Mouse (Mus musculus): ENCODE results near the gene Txnl4b. TPM values are rescaled to one million over a fixed set of nuclear protein-coding genes. Genes with fewer than 3 reads are reported as not detected.

Gene Txnl4b
- polyA plus RNA-seq, 1 experiment: 13.1 TPM

- H3K27ac ChIP-seq (ENCODE audit: insufficient read depth, low read length): no peak overlapping the region
- no peaks in the 10 kb centered on the region for H3K4me1 ChIP-seq (ENCODE audit: control insufficient read depth, insufficient read depth, low read length)
- H3K4me3 ChIP-seq (ENCODE audit: insufficient read depth, low read length): no peak overlapping the region
- no peak for TF ChIP-seq POLR2A (IDR thresholded peaks at IDR 0.05; ENCODE audit: low read depth, low read length)
- TF ChIP-seq CTCF (IDR thresholded peaks at IDR 0.05; ENCODE audit: borderline replicate concordance, insufficient read depth, low read length): no peak
These were observed 27.6 kb downstream of the Txnl4b start for GRCm38 (mm10) chr8:109593117-109593788.

GRCm38 (mm10) chr8:109595854-109596253, 30.2 kb downstream of the Txnl4b start:
- Histone ChIP-seq H3K4me1 (ENCODE audit: control insufficient read depth, insufficient read depth, low read length) (no peaks in the 10 kb centered on the region), H3K27ac (ENCODE audit: insufficient read depth, low read length) (no peak overlapping the region), H3K4me3 (ENCODE audit: insufficient read depth, low read length) (no peak overlapping the region)
- TF ChIP-seq POLR2A (IDR thresholded peaks at IDR 0.05; ENCODE audit: low read depth, low read length): no peak
- TF ChIP-seq CTCF (IDR thresholded peaks at IDR 0.05; ENCODE audit: borderline replicate concordance, insufficient read depth, low read length): peak; percentile 95

- no peak for TF ChIP-seq CTCF (IDR thresholded peaks at IDR 0.05; ENCODE audit: borderline replicate concordance, insufficient read depth, low read length)
- no peak for TF ChIP-seq POLR2A (IDR thresholded peaks at IDR 0.05; ENCODE audit: low read depth, low read length)
- H3K27ac ChIP-seq (ENCODE audit: insufficient read depth, low read length): no peak overlapping the region
- H3K4me1 ChIP-seq (ENCODE audit: control insufficient read depth, insufficient read depth, low read length): 0 out of 2 replicates have a peak, but pooled peaks cover 4% of the 10 kb centered on the region
- H3K4me3 ChIP-seq (ENCODE audit: insufficient read depth, low read length): no peak overlapping the region
These were observed 41.0 kb downstream of the Txnl4b start for GRCm38 (mm10) chr8:109606725-109607124.

GRCm38 (mm10) chr8:109607650-109608049, 42.0 kb downstream of the Txnl4b start:
- no peak overlapping the region for H3K27ac ChIP-seq (ENCODE audit: insufficient read depth, low read length)

GRCm38 (mm10) chr8:109608271-109609152, 42.8 kb downstream of the Txnl4b start, which contains the start of gene Dhodh:
Gene Dhodh (minus strand): TSS chr8:109608673.
- H3K4me3 ChIP-seq (ENCODE audit: insufficient read depth, low read length): peak within 1 kb of the TSS; percentile 76
- TF ChIP-seq CTCF (IDR thresholded peaks at IDR 0.05; ENCODE audit: borderline replicate concordance, insufficient read depth, low read length) (no peak), POLR2A (IDR thresholded peaks at IDR 0.05; ENCODE audit: low read depth, low read length) (peak; percentile 93)
- H3K4me1 ChIP-seq (ENCODE audit: control insufficient read depth, insufficient read depth, low read length): 0 out of 2 replicates have a peak, but pooled peaks cover 4% of the 10 kb centered on the region
- peak within 1 kb of the TSS; percentile 92 for H3K27ac ChIP-seq (ENCODE audit: insufficient read depth, low read length)

More at GRCm38 (mm10) chr8:109607650-109608049, 42.0 kb downstream of the Txnl4b start:
- Histone ChIP-seq H3K4me1 (ENCODE audit: control insufficient read depth, insufficient read depth, low read length) (0 out of 2 replicates have a peak, but pooled peaks cover 4% of the 10 kb centered on the region), H3K4me3 (ENCODE audit: insufficient read depth, low read length) (peak overlapping the region; percentile 76)
- TF ChIP-seq POLR2A (IDR thresholded peaks at IDR 0.05; ENCODE audit: low read depth, low read length): no peak

- Histone ChIP-seq H3K4me1 (ENCODE audit: control insufficient read depth, insufficient read depth, low read length) (0 out of 2 replicates have a peak, but pooled peaks cover 4% of the 10 kb centered on the region), H3K27ac (ENCODE audit: insufficient read depth, low read length) (peak overlapping the region; percentile 92), H3K4me3 (ENCODE audit: insufficient read depth, low read length) (peak overlapping the region; percentile 38)
- no peak for TF ChIP-seq POLR2A (IDR thresholded peaks at IDR 0.05; ENCODE audit: low read depth, low read length)
- no peak for TF ChIP-seq CTCF (IDR thresholded peaks at IDR 0.05; ENCODE audit: borderline replicate concordance, insufficient read depth, low read length)
These were observed 43.4 kb downstream of the Txnl4b start for GRCm38 (mm10) chr8:109609153-109609502.

- no peaks in the 10 kb centered on the region for H3K4me1 ChIP-seq (ENCODE audit: control insufficient read depth, insufficient read depth, low read length)
- H3K4me3 ChIP-seq (ENCODE audit: insufficient read depth, low read length): no peak within 1 kb of the TSS
- H3K27ac ChIP-seq (ENCODE audit: insufficient read depth, low read length): no peak within 1 kb of the TSS
- TF ChIP-seq POLR2A (IDR thresholded peaks at IDR 0.05; ENCODE audit: low read depth, low read length) (no peak), CTCF (IDR thresholded peaks at IDR 0.05; ENCODE audit: borderline replicate concordance, insufficient read depth, low read length) (no peak)
These were observed 48.8 kb downstream of the Txnl4b start, which contains the start of gene Pkd1l3 for GRCm38 (mm10) chr8:109614243-109615210. Gene Pkd1l3 (plus strand): TSS chr8:109614517.

- no peak for TF ChIP-seq CTCF (IDR thresholded peaks at IDR 0.05; ENCODE audit: borderline replicate concordance, insufficient read depth, low read length)
- TF ChIP-seq POLR2A (IDR thresholded peaks at IDR 0.05; ENCODE audit: low read depth, low read length): no peak
- Histone ChIP-seq H3K4me3 (ENCODE audit: insufficient read depth, low read length) (no peak overlapping the region), H3K4me1 (ENCODE audit: control insufficient read depth, insufficient read depth, low read length) (no peaks in the 10 kb centered on the region), H3K27ac (ENCODE audit: insufficient read depth, low read length) (no peak overlapping the region)
These were observed 49.9 kb downstream of the Txnl4b start for GRCm38 (mm10) chr8:109615569-109615968.

Other genes starting within 250 kb of the Txnl4b start
- not detected in 2 replicates for gene Pmfbp1, start 71.9 kb upstream of the Txnl4b start, polyA plus RNA-seq (2011; ENCODE audit: insufficient read length, low read depth, missing spikeins)
- gene Dhx38, start within 50 bp of the Txnl4b start, polyA plus RNA-seq (2011; ENCODE audit: insufficient read length, low read depth, missing spikeins): 23.0 and 23.3 TPM in 2 replicates
- 0.39 TPM in 1 of 2 replicates, not detected in the other for gene Hp, start 13.3 kb downstream of the Txnl4b start, polyA plus RNA-seq (2011; ENCODE audit: insufficient read length, low read depth, missing spikeins)
- gene Dhodh, start 42.8 kb downstream of the Txnl4b start, polyA plus RNA-seq (2011; ENCODE audit: insufficient read length, low read depth, missing spikeins): 8.0 and 10.6 TPM in 2 replicates
- gene Pkd1l3, start 48.6 kb downstream of the Txnl4b start, polyA plus RNA-seq (2011; ENCODE audit: insufficient read length, low read depth, missing spikeins): not detected in 2 replicates
- gene Ist1, start 127.4 kb downstream of the Txnl4b start, polyA plus RNA-seq (2011; ENCODE audit: insufficient read length, low read depth, missing spikeins): 72.9 and 74.4 TPM in 2 replicates
- gene Zfp821, start 139.7 kb downstream of the Txnl4b start, polyA plus RNA-seq (2011; ENCODE audit: insufficient read length, low read depth, missing spikeins): 10.9 and 14.6 TPM in 2 replicates
- gene Atxn1l, start 171.8 kb downstream of the Txnl4b start, polyA plus RNA-seq (2011; ENCODE audit: insufficient read length, low read depth, missing spikeins): 25.3 and 32.0 TPM in 2 replicates
- gene Ap1g1, start 212.7 kb downstream of the Txnl4b start, polyA plus RNA-seq (2011; ENCODE audit: insufficient read length, low read depth, missing spikeins): 71.7 and 77.2 TPM in 2 replicates